Mouse (Mus musculus) heart, postnatal 25 days (tissue): ENCODE measurements around the gene Garnl3. TPM values are rescaled to one million over a fixed set of nuclear protein-coding genes. Genes with fewer than 3 reads are reported as not detected.

ENCODE experiments used
- DNase-seq: peaks from one replicate; pipeline ENCODE4 v3.0.0; 2022; ENCODE audit warnings: low spot score
- intact Hi-C: fragments of 180-260 bp; cut with DNase I; formaldehyde crosslinking; loops from one replicate; pipeline ENCODE4 v1.15.1; 2025
- total RNA-seq, 2 experiments: library from RNA; stranded (reverse); gene quantifications; 2 replicates each; pipeline ENCODE4 v1.2.3; 2021

Garnl3 gene
- total RNA-seq, 2 experiments from 2014 or later = 3.0 to 3.3 TPM

GRCm38 (mm10) chr2:32962062-32962874, 169.2 kb downstream of the Garnl3 start:
- intact Hi-C loops = no loop called here

DNA sequence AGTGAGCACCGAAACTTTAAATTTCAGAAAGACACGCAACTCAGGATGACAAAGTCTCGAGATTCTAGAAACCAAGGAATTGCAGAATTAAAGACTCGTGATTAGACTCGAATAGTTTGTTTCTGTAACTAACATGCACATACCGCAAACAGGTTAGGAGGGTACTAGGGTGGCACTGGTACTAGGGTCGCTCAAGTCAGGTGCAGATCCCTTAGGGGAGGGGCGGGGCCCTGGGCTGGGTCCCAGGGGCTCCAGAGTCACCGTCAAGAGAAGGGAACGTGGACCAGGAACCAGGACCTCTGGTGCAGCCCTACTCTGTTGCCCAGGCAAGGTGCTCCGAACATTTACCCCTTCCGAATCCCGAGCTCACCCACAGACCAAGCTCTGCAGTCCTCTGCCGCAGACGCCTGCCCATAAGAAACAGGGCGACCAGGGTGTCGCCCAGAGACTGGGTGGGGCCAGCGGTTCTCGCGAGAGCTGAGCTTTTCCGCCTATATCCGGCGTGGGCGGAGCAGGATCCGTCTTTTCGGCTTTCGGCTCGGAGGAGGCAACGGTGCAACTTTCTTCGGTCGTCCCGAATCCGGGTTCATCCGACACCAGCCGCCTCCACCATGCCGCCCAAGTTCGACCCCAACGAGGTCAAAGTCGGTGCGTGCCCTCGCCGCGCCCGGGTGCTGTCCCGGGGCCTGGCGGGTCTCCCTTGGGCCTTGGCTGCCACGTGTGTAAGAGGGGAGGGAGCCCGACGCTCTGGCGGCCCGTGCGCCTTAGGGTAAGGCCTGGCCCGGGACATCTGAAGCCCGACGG, 170.1 kb downstream of the Garnl3 start, which contains the start of the genes Rpl12 and Lrsam1:
Gene Rpl12, plus strand, starts transcription at position 368 of the 804 bp plus-strand sequence.
Gene Lrsam1, minus strand, starts transcription at position 423 of the 804 bp plus-strand sequence.
- intact Hi-C loops = no loop called here
- DNase-seq = peak; percentile 90

More at GRCm38 (mm10) chr2:32962062-32962874, 169.2 kb downstream of the Garnl3 start:
- no peak for DNase-seq

DNA sequence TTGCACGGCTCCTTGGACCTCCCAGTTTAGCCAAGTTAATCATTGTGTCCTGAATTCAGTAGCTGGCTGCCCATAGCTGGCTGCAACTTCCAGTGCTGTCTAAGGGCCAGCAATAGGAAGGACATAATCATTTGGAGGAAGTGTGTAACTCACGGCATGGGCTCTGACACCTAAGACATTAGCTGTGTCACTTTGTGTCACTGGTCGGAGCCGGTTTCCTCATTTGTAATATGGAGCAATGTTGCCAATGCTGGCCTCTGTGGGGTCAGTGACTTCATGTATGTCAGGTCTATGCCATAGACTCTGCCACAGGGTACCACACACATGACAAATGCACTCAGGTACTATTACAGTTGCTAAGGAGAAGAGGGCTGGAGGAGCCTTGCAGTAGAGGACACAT, 171.2 kb downstream of the Garnl3 start:
- DNase-seq = no peak
- intact Hi-C loops = no loop called here

GRCm38 (mm10) chr2:32957344-32957743, 174.1 kb downstream of the Garnl3 start:
- DNase-seq = no peak
- intact Hi-C loops = no loop called here

- DNase-seq = no peak
- intact Hi-C loops = no loop called here
These were observed 176.9 kb downstream of the Garnl3 start for GRCm38 (mm10) chr2:32954581-32954980.

GRCm38 (mm10) chr2:32947454-32947853, 184.0 kb downstream of the Garnl3 start:
- intact Hi-C loops = no loop called here
- no peak for DNase-seq

DNA sequence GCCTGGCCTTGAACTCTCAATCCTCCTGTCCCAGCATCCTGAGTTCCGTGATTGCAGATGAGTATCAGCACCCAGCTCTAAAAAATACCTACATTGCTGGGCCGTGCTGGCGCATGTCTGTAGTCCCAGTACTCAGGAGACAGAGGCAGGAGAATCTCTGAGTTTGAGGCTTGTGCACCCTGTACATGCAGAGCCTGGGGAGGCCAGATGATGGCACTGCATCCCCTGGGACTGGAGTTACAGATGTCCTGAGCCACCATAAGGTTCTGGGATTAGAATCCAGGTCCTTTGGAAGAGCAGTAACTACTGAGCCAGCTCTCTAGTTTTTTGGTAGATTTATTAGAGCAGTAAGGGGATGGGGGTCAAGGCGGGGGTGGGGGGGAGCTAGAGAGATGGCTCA, 191.0 kb downstream of the Garnl3 start:
- intact Hi-C loops = no loop called here
- no peak for DNase-seq

DNA sequence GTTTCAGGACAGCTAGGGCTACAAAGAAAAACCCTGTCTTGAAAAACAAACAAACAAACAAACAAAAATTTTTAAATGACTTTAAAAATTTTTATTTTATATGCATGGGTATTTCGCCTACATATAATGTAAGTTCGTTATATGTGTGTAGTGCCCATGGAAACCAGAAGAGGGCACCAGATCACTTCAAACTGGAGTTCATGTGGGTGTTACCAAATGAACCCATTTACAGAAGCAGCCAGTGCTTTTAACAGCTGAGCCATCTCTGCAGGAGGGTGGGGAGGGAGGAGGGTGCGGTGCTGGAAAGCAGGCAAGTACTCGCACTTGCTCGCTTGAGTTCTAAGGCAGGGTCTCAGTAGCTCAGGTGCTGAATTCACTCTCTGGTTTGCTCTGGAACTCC, 192.0 kb downstream of the Garnl3 start:
- DNase-seq = no peak
- intact Hi-C loops = no loop called here

- intact Hi-C loops = no loop called here
- DNase-seq = no peak
These were observed 192.7 kb downstream of the Garnl3 start for GRCm38 (mm10) chr2:32938741-32939140.

Other genes starting within 250 kb of the Garnl3 start
- 10 to 100 TPM; 54.8 to 58.8 TPM for gene Rpl12, start 170.1 kb downstream of the Garnl3 start, total RNA-seq
- gene Lrsam1, start 170.0 kb downstream of the Garnl3 start, total RNA-seq = 10 to 100 TPM; 12.4 to 16.4 TPM
- 10 to 100 TPM; 14.6 to 16.0 TPM for gene Slc2a8, start 149.6 kb downstream of the Garnl3 start, total RNA-seq
- 10 to 100 TPM; 47.9 to 78.9 TPM for gene Angptl2, start 84.4 kb upstream of the Garnl3 start, total RNA-seq
- 1 to 10 TPM; 4.1 to 5.8 TPM for gene Ralgps1, start 239.8 kb upstream of the Garnl3 start, total RNA-seq